Mouse (Mus musculus) midbrain, embryonic 14.5 days (tissue): ENCODE results near the gene Sohlh2. TPM values are rescaled to one million over a fixed set of nuclear protein-coding genes. Genes with fewer than 3 reads are reported as not detected.
A peak's percentile ranks its signal among the peaks of the same experiment; 100 is the strongest.

Experiments
- ATAC-seq: fragments of 200-750 bp; cut with Nextera tagmentation; 2 replicates; pipeline ENCODE4 v1.8.0; 2017; ENCODE audit warnings: moderate number of reproducible peaks, moderate library complexity; ENCODE audit not compliant: low FRiP score, low TSS enrichment
- DNase-seq: peaks from one replicate; pipeline ENCODE4 v3.0.0-alpha.2; 2015
- H3K27ac ChIP-seq: fragments of 300-500 bp; sonication (generic); replicated peaks from 2 replicates; pipeline ENCODE4 v1.5.1; 2014; ENCODE audit warnings: mild to moderate bottlenecking, low read depth, low read length, moderate library complexity
- H3K27me3 ChIP-seq: fragments of 300-500 bp; sonication (generic); 2 replicates; pipeline ENCODE4 v1.6.1; 2014; ENCODE audit warnings: low read length, control low read depth, mixed read lengths; ENCODE audit not compliant: control insufficient read depth, insufficient read depth
- H3K36me3 ChIP-seq: fragments of 300-500 bp; sonication (generic); 2 replicates; pipeline ENCODE4 v1.6.1; 2014; ENCODE audit warnings: low read length, control low read depth; ENCODE audit not compliant: control insufficient read depth, insufficient read depth
- H3K4me1 ChIP-seq: fragments of 300-500 bp; sonication (generic); 2 replicates; pipeline ENCODE4 v1.6.1; 2014; ENCODE audit warnings: mild to moderate bottlenecking, antibody characterized with exemption, low read length, control low read depth; ENCODE audit not compliant: control insufficient read depth, insufficient read depth
- H3K4me2 ChIP-seq: fragments of 300-500 bp; sonication (generic); 2 replicates; pipeline ENCODE4 v1.6.1; 2014; ENCODE audit warnings: mild to moderate bottlenecking, low read length, moderate library complexity
- H3K4me3 ChIP-seq: fragments of 300-500 bp; sonication (generic); replicated peaks from 2 replicates; pipeline ENCODE4 v1.5.1; 2014; ENCODE audit warnings: low read depth, low read length
- H3K9ac ChIP-seq: fragments of 300-500 bp; sonication (generic); replicated peaks from 2 replicates; pipeline ENCODE4 v1.6.1; 2014; ENCODE audit warnings: mild to moderate bottlenecking, low read length, moderate library complexity
- H3K9me3 ChIP-seq: fragments of 300-500 bp; sonication (generic); 2 replicates; pipeline ENCODE4 v1.6.1; 2016; ENCODE audit warnings: low read length, control low read depth, mixed read lengths; ENCODE audit not compliant: control insufficient read depth
- WGBS: fragments of 180-500 bp; shearing (Covaris S2); extraction: QIAGEN DNeasy Blood & Tissue Kit; methylation state at CpG from one replicate; pipeline ENCODE4 v1.1.7; 2014; 5-methylcytosine and 5-hydroxymethylcytosine counted together
- polyA plus RNA-seq: library from polyadenylated mRNA; unstranded; fragments of >200 nt; fragmentation: Nextera tagmentation; extraction: Ambion mirVana; gene quantifications from 2 replicates; pipeline ENCODE4 v1.2.1, GENCODE M21; 2014

Gene Sohlh2
- not detected in 2 replicates for polyA plus RNA-seq

DNA sequence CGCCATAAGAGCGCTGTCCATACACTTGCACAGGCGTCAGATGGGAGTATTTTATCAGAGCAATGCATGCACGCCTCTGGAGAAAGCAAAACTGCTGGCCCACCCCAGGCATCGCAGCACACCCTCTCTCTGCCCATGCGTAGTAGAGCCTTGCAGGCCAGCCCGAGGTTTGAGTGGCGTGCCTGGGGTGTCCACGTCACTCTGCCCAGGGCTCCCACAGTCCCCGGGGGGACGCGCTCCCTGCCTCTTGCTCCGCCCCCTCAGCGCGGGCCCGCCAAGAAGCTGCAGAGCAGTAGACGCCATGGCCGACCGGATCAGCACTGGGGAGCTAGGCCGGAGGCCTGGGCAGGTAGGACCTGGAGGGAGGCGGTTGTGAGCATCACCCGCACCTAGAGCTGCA is at the start of gene Sohlh2:
Gene Sohlh2, plus strand, starts transcription at position 263 of the 400 bp plus-strand sequence.
- no peaks in the 10 kb centered on the region for H3K36me3 ChIP-seq
- H3K4me2 ChIP-seq, result no peak within 1 kb of the TSS
- no peaks in the 10 kb centered on the region for H3K4me1 ChIP-seq
- no peaks in the 10 kb centered on the region for H3K9me3 ChIP-seq
- 93% methylated on average over 22 of the region's 22 CpGs for WGBS
- no peaks in the 10 kb centered on the region for H3K27me3 ChIP-seq
- H3K4me3 ChIP-seq, result no peak within 1 kb of the TSS
- H3K9ac ChIP-seq, result no peak within 1 kb of the TSS
- no peak for DNase-seq
- H3K27ac ChIP-seq, result no peak within 1 kb of the TSS
- peak; percentile 24; the same call in 1 of the 2 replicates for ATAC-seq

DNA sequence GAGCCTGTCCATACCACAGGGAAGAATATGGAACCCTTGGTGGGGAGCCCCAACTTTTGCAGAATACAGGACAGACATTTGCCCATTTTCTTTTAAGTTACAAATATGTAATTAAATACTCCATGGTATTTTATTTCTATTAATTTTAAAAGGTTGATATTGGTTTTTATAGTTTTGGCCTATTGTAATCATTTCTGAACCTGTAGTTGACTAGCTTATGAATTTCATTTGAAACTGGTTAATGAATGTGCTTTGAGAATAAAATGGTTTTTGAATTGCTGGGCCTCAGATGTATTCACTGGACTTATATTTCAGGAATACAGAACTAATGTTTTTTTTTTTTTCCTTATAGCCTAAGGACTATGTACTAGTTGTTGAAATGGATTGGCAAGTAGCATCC is 44.8 kb upstream of the Sohlh2 start, which contains the start of gene Ccdc169:
Gene Ccdc169, plus strand, starts transcription at position 301 of the 400 bp plus-strand sequence.
- Histone ChIP-seq H3K27ac (no peak within 1 kb of the TSS), H3K36me3 (peaks cover 42% of the 10 kb centered on the region), H3K4me2 (no peak within 1 kb of the TSS), H3K9me3 (no peaks in the 10 kb centered on the region), H3K9ac (no peak within 1 kb of the TSS), H3K27me3 (no peaks in the 10 kb centered on the region), H3K4me3 (no peak within 1 kb of the TSS), H3K4me1 (no peaks in the 10 kb centered on the region)
- DNase-seq (no peak), ATAC-seq (no peak)

DNA sequence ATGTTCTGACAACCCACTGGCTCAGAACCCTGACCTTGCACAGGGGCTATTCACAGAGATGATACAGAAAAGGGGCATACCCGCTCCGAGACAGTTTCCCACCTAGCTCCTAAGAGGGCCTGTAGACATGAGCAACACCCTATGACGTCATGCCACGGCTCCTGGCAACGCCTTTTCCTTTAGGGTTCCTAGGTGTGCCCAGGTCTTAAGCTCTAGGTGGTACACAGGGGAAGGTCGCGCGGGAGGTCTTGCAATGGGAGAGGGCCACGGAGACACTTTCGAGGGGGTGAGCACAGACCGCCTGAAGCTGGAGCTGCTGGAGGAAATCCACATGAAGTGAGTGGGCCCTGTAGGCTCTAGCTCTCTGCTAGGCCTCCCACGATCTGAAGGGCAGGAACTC is 42.0 kb upstream of the Sohlh2 start:
- no peak overlapping the region for H3K9ac ChIP-seq
- no peak overlapping the region for H3K4me3 ChIP-seq
- WGBS, result 97% methylated on average over 12 of the region's 12 CpGs
- H3K27ac ChIP-seq, result no peak overlapping the region
- H3K4me2 ChIP-seq, result no peak overlapping the region
- H3K9me3 ChIP-seq, result no peaks in the 10 kb centered on the region
- no peak for ATAC-seq
- no peaks in the 10 kb centered on the region for H3K4me1 ChIP-seq
- H3K36me3 ChIP-seq, result peaks cover 23% of the 10 kb centered on the region
- no peaks in the 10 kb centered on the region for H3K27me3 ChIP-seq
- no peak for DNase-seq

DNA sequence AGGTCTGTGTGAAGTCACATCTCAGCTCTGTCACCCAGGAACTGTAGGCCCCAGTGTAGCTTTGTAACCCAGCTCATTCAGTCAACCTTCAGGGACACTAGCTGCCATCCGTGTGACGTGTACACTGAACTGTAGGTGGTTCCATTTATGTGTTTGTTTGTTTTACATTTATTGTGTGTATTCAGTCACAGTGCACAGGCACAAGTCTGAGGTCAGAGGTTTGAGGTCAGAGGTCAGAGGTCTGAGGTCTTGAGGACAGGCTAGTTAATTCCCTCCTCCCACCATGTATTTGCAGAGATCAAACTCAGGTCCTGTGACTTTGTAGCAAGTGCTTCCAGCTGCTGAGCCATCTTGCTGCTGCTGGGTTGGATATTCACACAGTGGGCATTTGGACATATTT is 40.4 kb upstream of the Sohlh2 start:
- Histone ChIP-seq H3K4me2 (no peak overlapping the region), H3K4me3 (no peak overlapping the region), H3K27me3 (no peaks in the 10 kb centered on the region), H3K27ac (no peak overlapping the region), H3K9me3 (no peaks in the 10 kb centered on the region), H3K9ac (no peak overlapping the region), H3K36me3 (peaks cover 10% of the 10 kb centered on the region), H3K4me1 (no peaks in the 10 kb centered on the region)
- ATAC-seq (no peak), DNase-seq (no peak)
- WGBS, result 89% methylated on average over 2 of the region's 2 CpGs

DNA sequence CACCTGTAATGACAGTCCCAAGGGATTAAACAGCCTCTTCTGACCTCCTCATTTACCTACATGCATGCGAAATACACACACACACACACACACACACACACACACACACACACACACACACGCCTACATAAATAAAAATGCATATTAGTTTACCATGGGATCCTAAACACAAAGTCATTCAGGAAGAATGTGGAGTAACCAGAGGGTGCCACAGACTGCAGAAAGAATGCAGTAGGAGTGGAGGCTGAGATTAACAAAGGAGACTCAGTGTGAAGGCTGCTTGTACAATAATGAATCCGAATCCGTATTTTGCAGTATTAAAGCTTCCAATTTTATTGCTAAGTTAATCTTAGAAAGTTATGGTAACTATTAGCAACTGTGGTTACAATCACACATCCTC is 36.9 kb upstream of the Sohlh2 start:
- WGBS, result 66% methylated on average over 4 of the region's 4 CpGs
- no peak overlapping the region for H3K27ac ChIP-seq
- H3K9ac ChIP-seq, result no peak overlapping the region
- H3K4me1 ChIP-seq, result no peaks in the 10 kb centered on the region
- no peak overlapping the region for H3K4me2 ChIP-seq
- no peaks in the 10 kb centered on the region for H3K27me3 ChIP-seq
- H3K9me3 ChIP-seq, result no peaks in the 10 kb centered on the region
- no peak for DNase-seq
- H3K4me3 ChIP-seq, result no peak overlapping the region
- ATAC-seq, result no peak
- H3K36me3 ChIP-seq, result no peaks in the 10 kb centered on the region

DNA sequence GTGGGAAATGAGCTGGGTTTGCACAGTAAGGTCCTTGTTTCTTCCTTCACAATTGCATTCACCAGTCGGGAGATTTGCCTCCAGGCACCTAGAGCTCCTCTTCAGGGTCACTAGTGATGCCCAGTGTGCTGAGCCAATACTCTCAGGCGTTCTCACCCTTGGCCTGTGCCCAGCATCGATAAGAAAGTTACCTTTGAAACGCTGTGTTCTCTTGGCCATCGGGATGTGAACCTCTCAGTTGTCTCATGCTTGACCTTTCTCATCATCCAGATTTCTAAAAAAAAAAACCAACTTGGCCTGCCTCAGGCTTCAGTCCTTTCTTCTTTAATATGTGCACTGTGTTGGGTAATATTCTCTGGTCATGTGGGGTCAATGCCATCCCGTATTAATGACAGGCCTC is 35.4 kb upstream of the Sohlh2 start:
- ATAC-seq (no peak), DNase-seq (no peak)
- Histone ChIP-seq H3K4me3 (no peak overlapping the region), H3K9ac (no peak overlapping the region), H3K9me3 (no peaks in the 10 kb centered on the region), H3K27ac (no peak overlapping the region), H3K4me1 (no peaks in the 10 kb centered on the region), H3K36me3 (no peaks in the 10 kb centered on the region), H3K27me3 (no peaks in the 10 kb centered on the region), H3K4me2 (no peak overlapping the region)
- 85% methylated on average over 6 of the region's 6 CpGs for WGBS

DNA sequence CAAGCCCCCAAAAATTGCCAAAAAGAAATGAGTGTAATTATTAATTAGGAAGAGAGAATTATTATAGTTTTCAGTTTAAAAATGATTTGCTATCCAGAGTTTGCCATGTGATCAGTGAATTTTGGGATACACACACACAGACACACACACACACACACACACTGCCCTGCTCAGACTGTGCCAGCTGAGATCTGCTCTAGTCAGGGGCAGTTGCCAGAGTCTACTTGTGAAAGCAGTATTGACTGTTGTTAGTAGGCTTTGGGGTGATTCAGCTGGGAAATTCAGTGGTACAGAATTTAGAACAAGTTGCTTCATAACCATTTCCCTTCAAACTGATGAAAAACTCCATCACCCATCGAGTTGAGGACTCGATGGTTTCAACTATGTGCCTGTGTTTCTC is 34.7 kb upstream of the Sohlh2 start:
- ATAC-seq (no peak), DNase-seq (no peak)
- no peak overlapping the region for H3K9ac ChIP-seq
- H3K27ac ChIP-seq, result no peak overlapping the region
- WGBS, result 95% methylated on average over 2 of the region's 2 CpGs
- no peak overlapping the region for H3K4me3 ChIP-seq
- H3K36me3 ChIP-seq, result no peaks in the 10 kb centered on the region
- no peak overlapping the region for H3K4me2 ChIP-seq
- H3K9me3 ChIP-seq, result no peaks in the 10 kb centered on the region
- H3K4me1 ChIP-seq, result no peaks in the 10 kb centered on the region
- no peaks in the 10 kb centered on the region for H3K27me3 ChIP-seq

DNA sequence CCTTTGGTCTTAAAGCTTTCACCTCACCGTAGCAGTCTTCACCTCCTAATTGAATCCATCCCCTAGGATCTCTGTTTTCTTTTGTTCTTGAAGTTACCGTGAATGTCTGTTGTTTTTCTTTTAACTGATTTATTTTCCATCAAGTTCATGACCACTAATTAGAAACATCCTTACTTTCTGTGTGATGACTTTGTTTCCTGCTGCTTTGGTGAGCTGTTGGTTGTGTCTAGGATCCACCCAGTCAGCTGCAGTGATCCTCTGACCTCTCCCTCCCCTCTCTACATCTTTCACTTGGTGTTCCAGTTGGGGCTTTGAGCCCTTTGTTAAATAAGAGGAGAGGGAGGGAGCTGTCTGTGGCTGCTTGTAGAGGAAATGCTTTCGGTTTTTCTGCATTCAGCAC is 33.7 kb upstream of the Sohlh2 start:
- WGBS, result 33% methylated on average over 3 of the region's 3 CpGs
- H3K9ac ChIP-seq, result no peak overlapping the region
- no peaks in the 10 kb centered on the region for H3K9me3 ChIP-seq
- ATAC-seq (no peak), DNase-seq (no peak)
- H3K36me3 ChIP-seq, result no peaks in the 10 kb centered on the region
- H3K4me3 ChIP-seq, result no peak overlapping the region
- H3K4me1 ChIP-seq, result no peaks in the 10 kb centered on the region
- H3K27me3 ChIP-seq, result no peaks in the 10 kb centered on the region
- H3K4me2 ChIP-seq, result no peak overlapping the region
- no peak overlapping the region for H3K27ac ChIP-seq

DNA sequence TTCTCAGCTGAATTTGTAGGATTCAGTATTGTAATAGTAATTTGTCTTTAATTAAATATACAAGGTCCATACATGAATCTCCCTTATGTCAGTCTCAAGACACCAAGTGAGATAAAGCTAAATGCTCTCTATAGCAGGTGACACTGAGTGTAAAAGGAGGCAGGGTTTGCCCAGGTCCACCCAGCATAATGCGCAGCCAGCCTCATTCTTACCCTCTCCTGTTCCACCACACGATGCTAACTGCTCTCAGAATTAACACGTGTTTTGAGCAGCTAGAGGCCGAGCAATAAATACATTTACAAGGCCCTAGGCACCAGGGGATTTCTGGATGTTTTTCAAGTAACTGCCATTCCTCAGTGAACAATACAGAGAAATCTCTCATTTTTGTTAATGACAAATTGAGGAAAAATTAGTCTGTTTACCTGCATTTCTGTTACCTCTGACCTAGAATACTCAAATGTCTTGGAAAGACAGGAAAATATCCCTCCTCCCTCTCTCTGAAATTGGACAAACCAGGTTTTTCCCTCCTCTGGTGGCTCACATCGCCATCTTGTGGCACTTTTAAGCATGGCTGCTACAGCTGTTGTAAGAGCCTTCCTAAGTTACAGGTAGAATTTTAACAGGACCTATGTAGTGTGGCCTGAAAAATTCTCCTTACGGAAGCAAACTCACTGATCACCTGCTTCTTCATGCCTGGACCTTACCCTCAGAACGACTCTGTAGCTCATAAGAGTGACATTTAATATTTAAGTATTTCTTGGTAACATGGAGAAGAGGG is 30.0 kb upstream of the Sohlh2 start:
- H3K27ac ChIP-seq, result no peak overlapping the region
- H3K9me3 ChIP-seq, result no peaks in the 10 kb centered on the region
- H3K9ac ChIP-seq, result no peak overlapping the region
- H3K4me3 ChIP-seq, result no peak overlapping the region
- no peaks in the 10 kb centered on the region for H3K4me1 ChIP-seq
- H3K4me2 ChIP-seq, result no peak overlapping the region
- no peak for ATAC-seq
- no peaks in the 10 kb centered on the region for H3K27me3 ChIP-seq
- DNase-seq, result peak; percentile 89
- no peaks in the 10 kb centered on the region for H3K36me3 ChIP-seq
- WGBS, result 43% methylated on average over 7 of the region's 7 CpGs
